Mouse (Mus musculus) limb, embryonic 14.5 days (tissue): ENCODE data around the gene Cfap61. TPM values are rescaled to one million over a fixed set of nuclear protein-coding genes. Genes with fewer than 3 reads are reported as not detected.

Source experiments
- ATAC-seq: fragments of 200-750 bp; cut with Nextera tagmentation; 2 replicates; pipeline ENCODE4 v1.8.0; 2017; ENCODE audit warnings: low read depth, moderate number of reproducible peaks, moderate TSS enrichment; ENCODE audit not compliant: low FRiP score
- DNase-seq: peaks from one replicate; pipeline ENCODE4 v3.0.0-alpha.2; 2015; ENCODE audit warnings: low spot score
- H3K27ac ChIP-seq: fragments of 300-500 bp; sonication (generic); replicated peaks from 2 replicates; pipeline ENCODE4 v1.5.1; 2014; ENCODE audit warnings: low read depth, mild to moderate bottlenecking, low read length, moderate library complexity, mixed read lengths
- H3K27me3 ChIP-seq: fragments of 300-500 bp; sonication (generic); 2 replicates; pipeline ENCODE4 v1.6.1; 2014; ENCODE audit warnings: low read length, mixed read lengths; ENCODE audit not compliant: control insufficient read depth, insufficient read depth
- H3K36me3 ChIP-seq: fragments of 300-500 bp; sonication (generic); 2 replicates; pipeline ENCODE4 v1.6.1; 2014; ENCODE audit warnings: mild to moderate bottlenecking, low read length, moderate library complexity, mixed read lengths; ENCODE audit not compliant: control insufficient read depth, insufficient read depth
- H3K4me1 ChIP-seq: fragments of 300-500 bp; sonication (generic); 2 replicates; pipeline ENCODE4 v1.6.1; 2014; ENCODE audit warnings: antibody characterized with exemption, low read length, mixed read lengths; ENCODE audit not compliant: control insufficient read depth, insufficient read depth
- H3K4me2 ChIP-seq: fragments of 300-500 bp; sonication (generic); replicated peaks from 2 replicates; pipeline ENCODE4 v1.6.1; 2014; ENCODE audit warnings: low read depth, mild to moderate bottlenecking, low read length, moderate library complexity; ENCODE audit not compliant: severe bottlenecking
- H3K4me3 ChIP-seq: fragments of 300-500 bp; sonication (generic); replicated peaks from 2 replicates; pipeline ENCODE4 v1.5.1; 2014; ENCODE audit warnings: low read length
- H3K9ac ChIP-seq: fragments of 300-500 bp; sonication (generic); 2 replicates; pipeline ENCODE4 v1.6.1; 2014; ENCODE audit warnings: mild to moderate bottlenecking, low read depth, low read length, moderate library complexity; ENCODE audit not compliant: severe bottlenecking
- H3K9me3 ChIP-seq: fragments of 300-500 bp; sonication (generic); 2 replicates; pipeline ENCODE4 v1.6.1; 2016; ENCODE audit warnings: low read length; ENCODE audit not compliant: control insufficient read depth
- POLR2A ChIP-seq: fragments of 200-500 bp; IDR thresholded peaks from 2 replicates; pipeline ENCODE4 v1.8.0; 2012; ENCODE audit warnings: inconsistent platforms, mild to moderate bottlenecking, moderate library complexity, borderline replicate concordance; ENCODE audit not compliant: insufficient read depth, insufficient read length; ENCODE audit errors: extremely low read depth
- WGBS: fragments of 180-500 bp; shearing (Covaris S2); extraction: QIAGEN DNeasy Blood & Tissue Kit; methylation state at CpG from one replicate; pipeline ENCODE4 v1.1.7; 2014; 5-methylcytosine and 5-hydroxymethylcytosine counted together
- polyA plus RNA-seq, 2 experiments: library from polyadenylated mRNA; depleted of rRNA in 1 of 2; stranded (reverse) in 1 of 2; unstranded in 1 of 2; fragments of >200 nt; fragmentation: Nextera tagmentation in 1 of 2; extraction: Ambion mirVana in 1 of 2; gene quantifications; 2 replicates each; pipeline versions ENCODE4 v1.2.1 to v1.2.3; 2012 to 2014

Gene Cfap61
- polyA plus RNA-seq, 2 experiments, result 0.15 TPM; not detected in 1

DNA sequence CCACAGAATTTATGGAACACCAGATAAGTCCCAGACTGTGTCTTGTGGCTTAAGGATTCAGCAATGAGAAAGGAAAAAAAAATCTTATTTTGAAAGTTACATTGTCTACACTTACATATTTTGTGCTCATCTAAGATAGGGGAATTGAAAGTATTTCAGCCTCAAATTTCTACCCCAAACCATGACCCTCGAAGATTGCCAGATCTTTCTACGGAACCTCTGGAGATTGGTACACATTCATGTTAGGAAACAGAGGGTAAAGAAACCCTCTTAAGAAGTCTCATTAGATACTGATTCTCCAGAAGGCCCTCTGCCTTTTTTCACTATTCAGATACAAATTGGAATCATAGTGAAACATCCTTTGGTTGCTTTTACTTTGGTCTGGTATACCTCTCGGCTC, 195.9 kb downstream of the Cfap61 start:
- WGBS, result 91% methylated on average over 3 of the region's 3 CpGs
- H3K27ac ChIP-seq, result no peak overlapping the region
- H3K36me3 ChIP-seq, result no peaks in the 10 kb centered on the region
- no peaks in the 10 kb centered on the region for H3K27me3 ChIP-seq
- H3K4me2 ChIP-seq, result no peak overlapping the region
- H3K9ac ChIP-seq, result no peak overlapping the region
- H3K4me1 ChIP-seq, result no peaks in the 10 kb centered on the region
- TF ChIP-seq POLR2A, result no peak
- no peak overlapping the region for H3K4me3 ChIP-seq
- ATAC-seq, result no peak
- no peak for DNase-seq
- H3K9me3 ChIP-seq, result no peaks in the 10 kb centered on the region

GRCm38 (mm10) chr2:146134275-146134674, 199.7 kb downstream of the Cfap61 start:
- no peak for TF ChIP-seq POLR2A
- DNase-seq (no peak), ATAC-seq (no peak)
- H3K4me3 ChIP-seq, result no peak overlapping the region
- no peaks in the 10 kb centered on the region for H3K27me3 ChIP-seq
- WGBS, result 84% methylated on average over 6 of the region's 6 CpGs
- no peak overlapping the region for H3K9ac ChIP-seq
- H3K27ac ChIP-seq, result no peak overlapping the region
- H3K4me2 ChIP-seq, result no peak overlapping the region
- no peaks in the 10 kb centered on the region for H3K4me1 ChIP-seq
- no peaks in the 10 kb centered on the region for H3K36me3 ChIP-seq
- H3K9me3 ChIP-seq, result no peaks in the 10 kb centered on the region

DNA sequence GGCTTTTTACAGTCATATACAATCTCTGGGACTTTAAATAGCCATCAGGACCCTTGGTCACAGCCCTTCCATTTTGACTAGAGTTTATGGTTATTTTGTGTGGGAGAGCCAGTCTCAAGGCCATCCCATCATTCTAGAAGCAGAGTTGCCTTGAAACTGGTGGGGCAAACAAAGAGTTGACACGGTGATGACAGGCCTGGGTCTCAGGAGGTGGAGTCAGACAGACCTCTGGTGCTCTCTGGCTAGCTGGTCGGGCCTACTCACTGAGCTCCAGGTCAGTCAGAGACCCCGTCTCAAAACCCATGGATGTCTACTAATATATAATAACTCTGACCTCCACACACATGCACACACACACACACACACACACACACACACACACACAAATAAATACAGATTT, 206.1 kb downstream of the Cfap61 start:
- Histone ChIP-seq H3K4me1 (no peaks in the 10 kb centered on the region), H3K9ac (no peak overlapping the region), H3K4me2 (no peak overlapping the region), H3K27ac (no peak overlapping the region), H3K27me3 (no peaks in the 10 kb centered on the region), H3K36me3 (no peaks in the 10 kb centered on the region), H3K9me3 (no peaks in the 10 kb centered on the region), H3K4me3 (no peak overlapping the region)
- WGBS, result 83% methylated on average over 3 of the region's 3 CpGs
- ATAC-seq (no peak), DNase-seq (no peak)
- no peak for TF ChIP-seq POLR2A

- Histone ChIP-seq H3K9me3 (no peaks in the 10 kb centered on the region), H3K4me3 (no peak overlapping the region), H3K4me2 (no peak overlapping the region), H3K36me3 (no peaks in the 10 kb centered on the region), H3K4me1 (no peaks in the 10 kb centered on the region), H3K27ac (no peak overlapping the region), H3K9ac (no peak overlapping the region), H3K27me3 (no peaks in the 10 kb centered on the region)
- TF ChIP-seq POLR2A, result no peak
- 76% methylated on average over 4 of the region's 4 CpGs for WGBS
- no peak for ATAC-seq
- DNase-seq, result no peak
Measured at GRCm38 (mm10) chr2:146147306-146147705, 212.7 kb downstream of the Cfap61 start.

- TF ChIP-seq POLR2A, result no peak
- Histone ChIP-seq H3K4me2 (no peak overlapping the region), H3K4me1 (no peaks in the 10 kb centered on the region), H3K9me3 (no peaks in the 10 kb centered on the region), H3K4me3 (no peak overlapping the region), H3K9ac (no peak overlapping the region), H3K27ac (no peak overlapping the region), H3K27me3 (no peaks in the 10 kb centered on the region), H3K36me3 (no peaks in the 10 kb centered on the region)
- no peak for ATAC-seq
- DNase-seq, result no peak
- WGBS, result 92% methylated on average over 5 of the region's 5 CpGs
Measured at GRCm38 (mm10) chr2:146147801-146148200, 213.2 kb downstream of the Cfap61 start.
